Mouse (Mus musculus): ENCODE results near the gene Hoxd8.

The Hoxd8 gene

DNA sequence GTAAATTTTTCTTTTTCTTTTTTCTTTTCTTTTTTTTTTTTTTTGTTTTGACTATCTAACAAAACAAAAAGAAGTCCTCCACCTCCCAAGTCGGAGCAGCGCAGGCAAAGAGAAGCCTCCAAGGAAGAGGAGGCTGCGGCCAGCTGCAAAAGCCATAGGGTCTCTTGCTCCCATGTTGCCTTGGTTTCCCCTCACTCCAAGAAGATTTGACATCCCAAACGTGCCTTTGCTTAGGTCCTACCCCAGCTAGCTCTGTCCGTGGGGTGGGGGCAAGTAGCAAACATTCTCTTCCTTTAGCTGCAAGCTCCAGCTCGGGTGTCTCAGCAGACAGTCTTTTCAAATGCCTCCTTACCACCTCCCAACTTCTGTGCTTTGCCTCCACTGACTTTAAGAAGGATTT, 29.4 kb downstream of the Hoxd8 start:
- no peak for DNase-seq (ENCODE audit: low read depth, low spot score)

- no peak for DNase-seq (ENCODE audit: low read depth, low spot score)
Measured at GRCm38 (mm10) chr2:74734451-74734850, 30.0 kb downstream of the Hoxd8 start.

DNA sequence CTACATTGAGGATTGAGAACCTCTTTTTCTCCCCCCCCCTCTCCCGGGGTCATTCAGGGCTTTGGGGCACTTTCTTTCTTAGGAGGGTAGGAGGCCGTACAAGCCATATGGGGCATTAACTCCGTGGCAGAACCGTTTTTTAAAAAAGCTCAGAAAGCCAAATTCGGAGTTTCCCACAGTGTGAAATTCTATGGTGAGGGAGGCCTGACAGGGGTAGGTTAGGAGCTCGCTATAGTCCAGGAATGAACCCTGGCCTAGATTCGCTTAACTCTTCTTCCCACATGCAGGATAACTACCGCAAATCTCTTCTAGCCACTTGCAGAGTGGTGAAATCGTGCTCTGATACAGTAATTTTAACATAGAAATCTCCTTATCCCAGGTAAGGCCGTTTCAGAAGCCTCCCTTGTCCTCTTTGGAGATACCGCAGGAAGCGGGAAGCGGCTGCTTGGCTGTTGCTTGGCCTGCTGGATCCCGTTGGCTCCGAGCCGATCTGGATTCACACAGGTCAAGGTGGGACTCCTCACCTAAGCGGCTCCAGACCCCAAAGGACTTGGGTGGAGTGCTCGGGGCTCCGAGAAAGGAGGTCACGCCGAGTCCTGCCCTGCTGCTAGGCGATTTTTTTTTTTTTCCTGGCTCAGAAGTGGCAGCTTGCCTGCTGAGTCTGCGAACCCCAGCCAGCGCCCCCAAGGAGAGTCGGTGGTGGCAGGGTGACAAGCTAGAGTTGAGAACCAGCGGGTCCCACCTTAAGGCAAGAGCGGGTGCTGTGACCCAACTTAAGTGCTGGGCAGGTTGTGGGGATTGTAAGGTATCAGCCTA, 30.8 kb downstream of the Hoxd8 start:
- no peak for DNase-seq (ENCODE audit: low read depth, low spot score)

DNA sequence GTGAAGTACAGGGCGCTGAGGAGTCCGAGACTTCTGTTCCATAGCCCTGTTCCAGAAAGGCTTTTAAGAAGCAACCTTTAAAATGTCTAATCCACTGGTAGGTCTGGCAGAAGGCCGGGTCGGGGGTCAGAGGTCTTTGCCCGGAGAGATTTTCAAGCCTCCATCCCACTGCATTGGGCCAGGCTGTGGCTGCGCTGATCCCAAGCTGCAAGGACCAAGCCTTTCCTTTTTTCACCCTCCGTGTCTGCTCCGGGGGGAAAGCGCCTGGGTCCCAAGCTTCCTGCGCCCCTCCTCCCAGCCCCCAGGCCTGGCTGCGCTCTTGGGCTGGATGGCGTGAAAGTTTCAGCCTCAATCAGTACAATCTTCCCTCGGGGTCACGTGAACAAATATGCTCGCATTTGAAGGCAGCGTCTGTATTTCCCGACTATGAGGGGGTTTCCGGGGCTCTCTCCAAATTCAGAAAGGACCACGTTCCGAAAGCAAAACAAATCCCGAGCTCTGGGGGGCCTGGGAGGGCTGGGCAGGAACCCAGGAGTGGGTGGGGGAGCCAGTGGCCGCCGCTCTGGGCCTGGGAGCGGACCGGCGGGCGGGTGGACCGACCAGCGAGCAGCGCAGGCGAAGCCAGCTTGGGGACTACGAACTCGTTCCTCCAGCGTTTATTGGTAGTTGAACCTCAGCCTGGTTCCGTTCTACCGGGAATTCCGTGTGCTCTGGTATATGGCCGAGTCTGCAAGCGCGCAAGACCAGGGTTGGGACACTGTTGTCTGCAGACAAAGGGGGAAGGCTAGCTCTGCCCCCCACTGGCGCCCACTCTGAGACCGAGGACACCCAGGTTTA, 31.7 kb downstream of the Hoxd8 start:
- DNase-seq (ENCODE audit: low read depth, low spot score): no peak

- no peak for DNase-seq (ENCODE audit: low read depth, low spot score)
Measured at GRCm38 (mm10) chr2:74736688-74737577, 32.5 kb downstream of the Hoxd8 start.

DNA sequence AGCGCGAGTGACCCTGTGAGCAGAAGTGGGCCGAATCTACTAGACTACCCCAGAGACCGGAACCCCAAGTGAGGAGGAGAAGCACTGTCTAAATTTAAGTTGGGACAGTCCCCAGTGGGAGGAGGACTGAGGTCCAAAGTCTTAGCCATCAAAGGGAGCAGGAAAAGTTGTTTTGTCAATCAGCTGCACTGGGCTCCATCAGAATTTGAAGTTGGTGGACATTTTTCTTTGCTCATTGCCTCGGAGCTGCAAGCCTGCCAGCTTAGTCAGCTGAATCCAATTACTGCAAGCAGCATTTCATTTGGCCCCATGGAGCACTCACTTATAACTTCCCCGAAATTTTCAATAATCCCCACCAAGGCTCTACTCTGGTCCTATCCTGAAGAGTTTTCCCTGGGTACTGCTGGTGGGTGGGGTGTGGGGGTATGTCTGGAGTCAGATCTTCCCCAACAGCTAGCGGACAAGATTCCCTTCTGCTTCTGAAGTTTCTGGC, 33.2 kb downstream of the Hoxd8 start:
- no peak for DNase-seq (ENCODE audit: low read depth, low spot score)

GRCm38 (mm10) chr2:74738623-74739475, 34.4 kb downstream of the Hoxd8 start:
- no peak for DNase-seq (ENCODE audit: low read depth, low spot score)

DNA sequence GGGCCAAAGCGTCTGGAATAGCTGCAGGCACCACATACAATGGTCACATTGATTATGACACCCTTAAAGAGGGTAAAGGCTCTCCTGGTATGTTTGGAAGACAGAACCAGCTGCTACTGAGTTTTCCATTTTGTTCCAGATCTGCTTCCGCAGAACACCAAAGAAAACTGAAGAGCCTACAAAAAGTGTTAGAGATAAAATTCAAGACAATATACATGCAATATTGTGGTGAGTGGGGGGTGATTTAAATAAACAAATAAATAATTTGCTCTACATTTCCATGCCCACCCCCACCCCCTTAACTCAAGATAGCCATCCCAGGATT, 35.0 kb downstream of the Hoxd8 start:
- no peak for DNase-seq (ENCODE audit: low read depth, low spot score)

GRCm38 (mm10) chr2:74739869-74740268, 35.5 kb downstream of the Hoxd8 start:
- DNase-seq (ENCODE audit: low read depth, low spot score): no peak

DNA sequence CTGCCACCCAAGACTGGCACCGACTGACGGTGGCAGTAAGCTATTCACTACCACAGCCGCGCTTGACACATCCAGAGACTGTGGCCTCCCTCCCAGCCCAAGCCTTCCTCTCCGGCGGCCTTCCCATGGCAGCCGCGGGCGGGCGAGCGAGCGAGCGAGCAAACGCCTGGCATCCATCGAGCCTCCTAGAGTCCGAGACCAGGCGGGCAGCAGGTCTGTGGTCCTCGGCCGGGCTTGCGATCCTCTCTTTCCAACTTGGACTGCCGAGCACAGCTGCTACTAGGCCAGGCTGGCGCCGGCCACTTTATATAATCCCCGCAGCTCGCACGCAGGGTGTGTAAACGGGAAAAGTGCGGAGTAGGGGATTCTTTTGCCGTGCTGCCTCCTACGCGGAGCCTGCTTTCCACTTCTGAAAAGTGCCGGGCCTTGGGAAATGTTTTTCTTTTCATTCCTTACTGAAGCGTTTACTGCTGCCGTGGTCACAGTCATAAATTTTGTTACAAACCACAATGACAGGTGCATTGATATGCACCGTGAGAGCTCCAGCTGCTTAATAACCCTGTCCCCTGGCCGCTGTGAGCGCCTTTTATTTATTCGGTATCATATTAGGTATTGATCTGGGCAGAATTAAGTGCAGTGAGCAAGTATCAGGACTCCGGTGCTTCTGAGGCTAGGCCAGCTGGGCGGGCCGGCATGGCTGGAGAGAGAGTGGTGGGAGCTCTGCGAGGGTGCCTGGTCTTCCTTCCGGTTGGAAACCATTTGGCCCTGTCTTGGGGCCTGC, 36.1 kb downstream of the Hoxd8 start:
- DNase-seq (ENCODE audit: low read depth, low spot score): no peak

DNA sequence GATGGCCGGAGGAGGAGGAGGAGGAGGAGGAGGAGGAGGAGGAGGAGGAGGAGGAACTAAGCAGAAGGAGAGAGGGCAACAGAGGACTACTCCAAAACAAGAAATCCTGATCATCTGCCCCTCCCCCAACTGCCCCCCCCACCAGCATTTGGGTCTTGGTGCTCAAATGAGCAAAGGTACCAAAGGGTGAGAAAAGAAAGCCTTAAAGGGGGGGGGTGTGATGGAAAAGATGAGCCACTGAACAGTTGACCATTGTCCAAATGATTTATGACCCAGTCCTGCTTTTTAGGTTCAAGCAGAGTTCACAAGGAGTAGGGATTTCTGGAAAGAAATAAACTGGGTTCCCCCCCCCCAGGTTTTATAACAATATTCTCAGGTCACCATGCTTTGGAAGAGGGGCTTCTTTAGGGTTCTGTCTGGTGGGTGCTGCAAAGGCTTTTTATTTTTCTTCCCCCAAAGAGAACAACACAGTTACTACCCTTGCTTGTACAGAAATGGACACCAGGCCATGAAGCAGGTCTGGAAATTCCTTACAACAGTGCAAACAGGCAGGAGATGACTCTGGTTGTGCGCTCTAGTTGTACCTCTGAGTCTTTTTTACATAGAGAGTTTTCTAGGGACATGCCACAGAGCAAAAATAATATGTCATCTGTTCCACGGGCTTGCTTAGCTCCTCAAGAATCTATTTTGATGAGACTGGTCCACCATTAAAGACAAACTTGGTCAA, 37.0 kb downstream of the Hoxd8 start:
- no peak for DNase-seq (ENCODE audit: low read depth, low spot score)

DNA sequence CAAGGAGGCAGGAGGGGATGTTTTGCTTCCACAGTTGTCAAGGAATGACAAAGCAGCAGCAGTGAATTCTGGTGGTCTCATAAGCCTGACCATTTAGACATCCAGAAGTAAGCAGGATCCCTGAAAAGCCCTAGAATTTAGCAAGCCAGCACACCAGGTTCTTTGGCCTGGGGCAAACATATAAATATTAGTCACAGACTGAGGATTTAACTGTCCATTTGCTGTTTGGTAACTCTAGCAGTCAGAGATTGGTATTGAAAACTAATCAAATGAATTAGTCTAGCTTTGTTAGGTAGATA, 37.5 kb downstream of the Hoxd8 start:
- DNase-seq (ENCODE audit: low read depth, low spot score): no peak

DNA sequence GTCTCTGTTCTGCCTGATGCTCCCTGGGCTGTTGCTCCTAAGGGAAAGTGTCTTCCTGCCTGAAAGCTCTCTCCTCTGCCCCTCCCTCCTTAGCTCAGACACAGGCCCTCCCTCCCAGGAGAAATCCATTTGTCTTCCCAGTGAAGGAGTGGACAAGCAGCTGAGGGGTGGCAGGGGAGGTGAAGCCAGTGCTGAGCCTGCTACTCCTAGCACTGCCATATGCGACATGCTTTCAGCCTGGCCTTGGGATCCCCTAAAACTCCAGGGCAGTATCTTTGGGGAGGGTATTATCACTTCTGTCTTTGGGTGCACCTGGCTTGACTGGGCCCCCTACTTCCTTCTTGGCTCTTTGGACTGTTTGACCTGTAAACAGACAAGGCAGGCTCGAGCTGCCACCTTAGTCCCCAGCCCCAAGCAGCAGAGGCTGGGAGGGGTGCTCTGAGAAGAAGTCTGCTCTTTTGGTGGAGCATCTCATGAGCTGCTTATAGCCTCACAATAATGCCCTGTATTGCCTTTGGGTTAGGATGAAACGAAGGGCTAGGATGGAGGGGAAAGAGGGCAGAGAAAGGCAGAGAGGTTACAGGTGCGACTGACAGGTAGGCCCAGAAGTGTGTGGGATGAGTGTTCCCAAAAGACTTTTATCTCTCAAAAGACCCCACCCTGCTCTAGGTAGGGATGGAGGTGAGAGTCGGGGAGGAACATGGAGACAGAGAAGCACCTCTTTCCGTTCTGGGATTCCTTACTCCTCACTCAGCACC, 41.3 kb downstream of the Hoxd8 start:
- DNase-seq (ENCODE audit: low read depth, low spot score): no peak

GRCm38 (mm10) chr2:74746298-74746921, 42.0 kb downstream of the Hoxd8 start:
- DNase-seq (ENCODE audit: low read depth, low spot score): no peak

DNA sequence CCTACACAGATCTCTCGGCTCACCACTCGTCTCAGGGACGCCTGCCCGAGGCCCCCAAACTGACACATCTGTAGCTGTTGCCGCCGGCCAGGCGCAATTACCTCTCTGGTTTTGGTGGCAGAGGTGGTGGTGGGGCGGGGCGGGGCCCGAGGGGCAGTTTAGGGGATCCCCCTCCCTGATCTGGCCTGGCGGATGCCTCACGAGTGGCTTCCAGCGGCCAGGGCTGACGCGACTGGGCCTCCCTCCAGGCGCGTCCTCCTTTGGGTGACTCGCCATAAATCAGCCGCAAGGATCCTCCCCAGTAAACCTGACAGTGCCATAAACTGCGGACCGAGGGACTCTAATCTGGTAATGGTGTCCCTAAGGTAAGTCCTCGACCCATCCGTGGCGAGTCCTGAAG, 42.6 kb downstream of the Hoxd8 start:
- DNase-seq (ENCODE audit: low read depth, low spot score): no peak

DNA sequence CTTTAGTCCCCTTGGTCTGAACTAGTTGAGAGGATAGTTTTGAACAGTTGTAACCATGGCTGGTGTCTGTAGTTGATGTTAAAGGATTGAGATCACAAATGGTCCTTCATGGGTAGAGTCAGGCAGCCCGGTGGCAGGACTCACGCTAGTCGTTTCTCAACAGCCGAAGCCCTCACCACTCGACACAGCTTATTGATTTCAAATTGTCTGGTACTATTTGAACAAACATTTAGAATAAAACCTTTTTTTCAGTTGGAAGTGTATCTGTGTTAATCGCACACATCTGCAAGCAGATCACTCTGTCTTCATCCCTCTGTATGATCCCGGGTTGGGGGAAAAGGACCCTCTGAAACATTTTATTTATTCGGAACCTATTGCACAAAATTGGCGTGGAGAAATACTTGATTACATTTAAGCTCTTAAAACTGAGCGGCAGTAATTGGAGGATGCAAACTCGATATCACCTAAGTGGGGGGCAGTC, 43.3 kb downstream of the Hoxd8 start:
- no peak for DNase-seq (ENCODE audit: low read depth, low spot score)

GRCm38 (mm10) chr2:74748436-74748995, 44.1 kb downstream of the Hoxd8 start:
- no peak for DNase-seq (ENCODE audit: low read depth, low spot score)
